In the genomic region with DNA sequence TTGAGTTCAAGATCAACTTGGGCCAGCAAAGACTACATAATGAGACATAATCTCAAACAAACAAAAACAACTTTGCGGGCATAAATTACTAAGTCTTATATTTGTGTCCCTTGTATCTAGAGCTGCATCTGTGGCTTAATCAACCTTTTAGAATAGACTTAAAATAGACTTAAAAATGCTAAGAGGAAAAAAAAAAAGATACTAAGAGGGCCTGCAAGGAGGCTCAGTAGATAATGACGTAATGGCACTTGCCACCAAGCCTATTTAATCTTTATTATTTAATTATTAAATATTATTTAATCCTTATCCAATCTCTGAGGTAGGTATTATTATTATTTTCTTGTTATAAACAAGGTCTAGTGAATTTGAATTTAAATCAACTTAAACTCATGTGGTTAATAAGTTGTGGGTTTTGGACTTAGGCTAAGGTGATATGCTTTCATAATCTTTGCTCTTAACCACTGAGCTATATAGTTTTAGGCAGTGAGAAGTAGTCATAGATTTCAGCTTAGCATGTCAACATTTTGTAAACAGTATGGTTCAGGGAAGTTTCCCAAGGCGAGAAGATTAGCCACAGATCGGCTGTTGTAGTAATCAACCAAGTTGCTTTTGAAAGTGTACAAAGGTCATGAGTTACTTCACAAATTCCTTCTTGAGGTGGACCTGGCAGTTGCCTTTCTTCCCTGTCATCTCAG, we compare ENCODE assay signal across 24 mouse cellular contexts. TPM values are rescaled to one million over a fixed set of nuclear protein-coding genes. Genes with fewer than 3 reads are reported as not detected.
DNase-seq lines count a peak whose midpoint lies in the region; ATAC-seq and TF ChIP-seq lines count a peak whose summit lies in the region.
"Had no signal": no experiment of that assay in that cellular context is flagged by ENCODE, and none has a peak within 500 bp of the region (broad histone marks: within the 10 kb centered on the region; RNA-seq: fewer than 3 reads in every experiment).

No protein-coding gene starts in this region.

- H3K4me3 ChIP-seq in kidney, embryonic 16.5 days (ENCODE audit: low read length), result no peak overlapping the region
- peak overlapping the region in 1 of 2 experiments; percentile 7; a peak in 2 of 4 replicates for H3K4me3 ChIP-seq in MEL (ENCODE audit: control insufficient read depth in 1 of 2, insufficient read depth in 1 of 2, low read depth in 2 of 2, low read length in 2 of 2)
- H3K4me3 ChIP-seq: embryonic facial prominence, embryonic 10.5 days; heart, embryonic 12.5 days; left cerebral cortex, adult 2 months; midbrain, embryonic 10.5 days; neural tube, embryonic 15.5 days had no signal

- peaks cover 17% of the 10 kb centered on the region for H3K79me2 ChIP-seq in MEL (ENCODE audit: control insufficient read depth, insufficient read depth, low read length, poor library complexity)

- WGBS in kidney, embryonic 16.5 days, result 81% methylated on average over 4 of the region's 4 CpGs

- H3K27me3 ChIP-seq in kidney, embryonic 16.5 days (ENCODE audit: insufficient read depth, low read length), result no peaks in the 10 kb centered on the region
- H3K27me3 ChIP-seq in MEL (ENCODE audit: control insufficient read depth in 1 of 2, insufficient read depth in 2 of 2, low read length in 2 of 2), result no peaks in the 10 kb centered on the region
- H3K27me3 ChIP-seq: heart, embryonic 12.5 days; neural tube, embryonic 15.5 days had no signal

- no peaks in the 10 kb centered on the region for H3K36me3 ChIP-seq in kidney, embryonic 16.5 days (ENCODE audit: insufficient read depth, low read length)
- peaks cover 0 to 54% of the 10 kb centered on the region in 2 experiments; a peak in 2 of 4 replicates for H3K36me3 ChIP-seq in MEL (ENCODE audit: control insufficient read depth in 1 of 2, insufficient read depth in 2 of 2, low read length in 2 of 2)
- H3K36me3 ChIP-seq: embryonic facial prominence, embryonic 10.5 days; heart, embryonic 12.5 days; midbrain, embryonic 10.5 days; neural tube, embryonic 15.5 days had no signal

- TF ChIP-seq CTCF in MEL (IDR thresholded peaks at IDR 0.05 in 2 of 3, conservative IDR thresholded peaks at IDR 0.05 in 1 of 3; ENCODE audit: control insufficient read depth in 1 of 3, insufficient read depth in 1 of 3, low read depth in 2 of 3, low read length in 3 of 3, poor library complexity in 1 of 3, severe bottlenecking in 1 of 3), result no peak

- no peaks in the 10 kb centered on the region for H3K9me3 ChIP-seq in kidney, embryonic 16.5 days (ENCODE audit: low read length)
- no peaks in the 10 kb centered on the region for H3K9me3 ChIP-seq in MEL (replicated peaks; ENCODE audit: insufficient read depth, low read length)
- H3K9me3 ChIP-seq: embryonic facial prominence, embryonic 10.5 days; heart, embryonic 12.5 days; midbrain, embryonic 10.5 days; neural tube, embryonic 15.5 days had no signal

- H3K27ac ChIP-seq in kidney, embryonic 16.5 days (ENCODE audit: low read length), result no peak overlapping the region
- peak overlapping the region; percentile 71 for H3K27ac ChIP-seq in MEL (ENCODE audit: control insufficient read depth, low read depth, low read length)
- H3K27ac ChIP-seq: embryonic facial prominence, embryonic 10.5 days; hindbrain, postnatal 0 days; left cerebral cortex, adult 2 months; liver, embryonic 14.5 days; midbrain, embryonic 10.5 days; neural tube, embryonic 15.5 days had no signal

- no peak for TF ChIP-seq POLR2A in MEL (IDR thresholded peaks at IDR 0.05; ENCODE audit: control insufficient read depth in 1 of 2, insufficient read depth in 1 of 2, low read depth in 1 of 2, low read length in 2 of 2, poor library complexity in 1 of 2)

- H3K9ac ChIP-seq in kidney, embryonic 16.5 days (replicated peaks; ENCODE audit: low read length), result no peak overlapping the region
- H3K9ac ChIP-seq in MEL (ENCODE audit: control insufficient read depth, low read depth, low read length, poor library complexity, severe bottlenecking), result peak overlapping the region; percentile 3
- H3K9ac ChIP-seq: heart, embryonic 12.5 days; liver, embryonic 14.5 days; neural tube, embryonic 15.5 days had no signal

- no peak for ATAC-seq in kidney, embryonic 16.5 days (ENCODE audit: low FRiP score, low TSS enrichment)
- ATAC-seq in granulocyte monocyte progenitor cell, adult 5-6 weeks (replicated peaks; ENCODE audit: poor library complexity, severe bottlenecking), result peak; percentile 87
- 0 out of 2 replicates have a peak, but pooled peaks have one; percentile 40 for ATAC-seq in megakaryocyte-erythroid progenitor cell, adult 5-6 weeks (replicated peaks; ENCODE audit: low FRiP score, low TSS enrichment, poor library complexity, severe bottlenecking)
- ATAC-seq: CD4-positive, CD25-positive, alpha-beta regulatory T cell, adult 4 months; forebrain, embryonic 14.5 days; hindbrain, postnatal 0 days; midbrain, embryonic 16.5 days had no signal

- H3K4me2 ChIP-seq in kidney, embryonic 16.5 days (replicated peaks; ENCODE audit: low read depth, low read length), result no peak overlapping the region
- H3K4me2 ChIP-seq: heart, embryonic 12.5 days; neural tube, embryonic 15.5 days had no signal

- no peak; a peak in 1 of 4 replicates for TF ChIP-seq EP300 in MEL (IDR thresholded peaks at IDR 0.05; ENCODE audit: low read depth in 1 of 2, low read length in 2 of 2)

- peak; percentile 20 for DNase-seq in kidney, adult 9 months
- DNase-seq in MEL (ENCODE audit: low read depth, low spot score), result peak; percentile 53
- no peak for DNase-seq in cerebellum, adult 11 months
- DNase-seq in adrenal gland, postnatal 25 days, result no peak
- no peak for DNase-seq in thymus, postnatal 0 days (ENCODE audit: low spot score)
- DNase-seq: cerebellum, adult 2 months; heart, adult 18-20 months; heart, postnatal 10 days; kidney, adult 18-20 months; kidney, postnatal 10 days; thymus, adult 2 months had no signal

- no peak for TF ChIP-seq RAD21 in MEL (IDR thresholded peaks at IDR 0.05; ENCODE audit: low read depth, low read length)

- H3K4me1 ChIP-seq in kidney, embryonic 16.5 days (ENCODE audit: insufficient read depth, low read length), result no peaks in the 10 kb centered on the region
- peaks cover 38% of the 10 kb centered on the region in 2 experiments for H3K4me1 ChIP-seq in MEL (ENCODE audit: control insufficient read depth in 1 of 2, insufficient read depth in 2 of 2, low read length in 2 of 2)
- H3K4me1 ChIP-seq: neural tube, embryonic 15.5 days had no signal

TF ChIP-seq in MEL, 35 proteins besides CTCF, POLR2A, EP300 and RAD21:
- TF ChIP-seq E2F4 (IDR thresholded peaks at IDR 0.05; ENCODE audit: borderline replicate concordance, low read depth, low read length) (no peak), ZNF384 (IDR thresholded peaks at IDR 0.05; ENCODE audit: low read depth, low read length) (peak; percentile 79), SIN3A (IDR thresholded peaks at IDR 0.05; ENCODE audit: low read length) (peak; percentile 54; the same call in 1 of the 2 replicates), ZC3H11A (IDR thresholded peaks at IDR 0.05; ENCODE audit: low read depth, low read length) (no peak), MEF2A (IDR thresholded peaks at IDR 0.05; ENCODE audit: extremely low read depth, insufficient replicate concordance, low read depth, low read length, poor library complexity, severe bottlenecking) (0 out of 2 replicates have a peak, but pooled peaks have one; percentile 30), ETS1 (IDR thresholded peaks at IDR 0.05; ENCODE audit: low read depth, low read length) (0 out of 2 replicates have a peak, but pooled peaks have one; percentile 22), SMC3 (IDR thresholded peaks at IDR 0.05; ENCODE audit: low read depth, low read length) (no peak)

RNA-seq across cellular contexts. Expression of a gene that starts 45.4 kb away (rescaled TPM):
- 14.8 and 17.0 TPM in 2 replicates for polyA plus RNA-seq in kidney, embryonic 16.5 days (2015; fragmentation: Nextera tagmentation; extraction: Ambion mirVana)
- total RNA-seq in MEL (2012; rRNA removed), result 26.1 and 28.2 TPM in 2 replicates
- polyA plus RNA-seq in MEL (2012; ENCODE audit: insufficient read depth in 1 of 2, insufficient read length in 2 of 2, low read depth in 1 of 2, low replicate concordance in 2 of 2, missing spikeins in 1 of 2), result 10 to 100 TPM in 1 of 2 experiments, not detected in 1; 65.0 TPM
- 30.5 and 48.2 TPM in 2 replicates for total RNA-seq in granulocyte monocyte progenitor cell, adult 5-6 weeks (2014; fragmentation: Nextera tagmentation)
- total RNA-seq in granulocyte monocyte progenitor cell, adult 5-6 weeks (2017), result 22.9 and 28.3 TPM in 2 replicates
- total RNA-seq in megakaryocyte-erythroid progenitor cell, adult 5-6 weeks (2014; fragmentation: Nextera tagmentation), result 23.4 and 37.7 TPM in 2 replicates
- total RNA-seq in megakaryocyte-erythroid progenitor cell, adult 5-6 weeks (2017), result 18.4 and 19.4 TPM in 2 replicates
- total RNA-seq in adrenal gland, postnatal 25 days (2021), result 52.4 and 65.8 TPM in 2 replicates
- polyA plus RNA-seq in thymus, postnatal 0 days (2015; fragmentation: Nextera tagmentation; extraction: Ambion mirVana), result 37.5 and 42.1 TPM in 2 replicates

RNA-seq across cellular contexts. Expression of a gene that starts 57.1 kb away (rescaled TPM):
- 61.2 and 64.9 TPM in 2 replicates for polyA plus RNA-seq in kidney, embryonic 16.5 days (2015; fragmentation: Nextera tagmentation; extraction: Ambion mirVana)
- 24.1 and 33.3 TPM in 2 replicates for total RNA-seq in MEL (2012; rRNA removed)
- polyA plus RNA-seq in MEL (2012; ENCODE audit: insufficient read depth in 1 of 2, insufficient read length in 2 of 2, low read depth in 1 of 2, low replicate concordance in 2 of 2, missing spikeins in 1 of 2), result 100 to 1,000 TPM; 347 to 425 TPM
- total RNA-seq in granulocyte monocyte progenitor cell, adult 5-6 weeks (2014; fragmentation: Nextera tagmentation), result 277 and 290 TPM in 2 replicates
- 52.9 and 57.3 TPM in 2 replicates for total RNA-seq in granulocyte monocyte progenitor cell, adult 5-6 weeks (2017)
- 145 and 157 TPM in 2 replicates for total RNA-seq in megakaryocyte-erythroid progenitor cell, adult 5-6 weeks (2014; fragmentation: Nextera tagmentation)
- total RNA-seq in megakaryocyte-erythroid progenitor cell, adult 5-6 weeks (2017), result 20.5 and 38.6 TPM in 2 replicates
- 58.9 and 59.7 TPM in 2 replicates for total RNA-seq in adrenal gland, postnatal 25 days (2021)
- 184 and 188 TPM in 2 replicates for polyA plus RNA-seq in thymus, postnatal 0 days (2015; fragmentation: Nextera tagmentation; extraction: Ambion mirVana)

Comparison
In these comparisons a context has a peak if more than half of its experiments do, and no peak if none do; other contexts are left out.
1. DNase-seq: peak in kidney, adult 9 months (single experiment) and MEL (single experiment); none in cerebellum, adult 11 months (single experiment), adrenal gland, postnatal 25 days (single experiment) and thymus, postnatal 0 days (single experiment).